Mouse (Mus musculus) macrophage (primary cell): ENCODE measurements around the gene Avpr1b. TPM values are rescaled to one million over a fixed set of nuclear protein-coding genes. Genes with fewer than 3 reads are reported as not detected.
"Not testable (repeated sequence)": the region's sequence is repeated elsewhere in the genome, so short reads cannot be mapped to it uniquely, and the experiment has no call there.

Experiments
- H3K27ac ChIP-seq: fragments of 350-480 bp; formaldehyde crosslinking; 2 replicates; pipeline ENCODE4 v1.9.0; 2021
- H3K36me3 ChIP-seq: fragments of 350-480 bp; formaldehyde crosslinking; 2 replicates; pipeline ENCODE4 v1.9.0; 2021; ENCODE audit errors: inconsistent target
- H3K4me3 ChIP-seq: fragments of 350-480 bp; formaldehyde crosslinking; 2 replicates; pipeline ENCODE4 v1.9.0; 2021; ENCODE audit errors: inconsistent target
- H3K79me2 ChIP-seq: fragments of 350-480 bp; formaldehyde crosslinking; 2 replicates; pipeline ENCODE4 v1.9.0; 2021; ENCODE audit errors: inconsistent target
- WGBS: methylation state at CpG from one replicate; pipeline ENCODE4 v1.1.7; 2026; ENCODE audit warnings: inconsistent platforms; ENCODE audit not compliant: missing documents; 5-methylcytosine and 5-hydroxymethylcytosine counted together
- polyA plus RNA-seq: library from polyadenylated mRNA; stranded (reverse); fragments of 250-400 nt; gene quantifications from 3 replicates; pipeline ENCODE4 v1.2.4, GENCODE M21; 2018; ENCODE audit warnings: inconsistent platforms

The Avpr1b gene
- polyA plus RNA-seq, 1 experiment from 2014 or later: not detected

DNA sequence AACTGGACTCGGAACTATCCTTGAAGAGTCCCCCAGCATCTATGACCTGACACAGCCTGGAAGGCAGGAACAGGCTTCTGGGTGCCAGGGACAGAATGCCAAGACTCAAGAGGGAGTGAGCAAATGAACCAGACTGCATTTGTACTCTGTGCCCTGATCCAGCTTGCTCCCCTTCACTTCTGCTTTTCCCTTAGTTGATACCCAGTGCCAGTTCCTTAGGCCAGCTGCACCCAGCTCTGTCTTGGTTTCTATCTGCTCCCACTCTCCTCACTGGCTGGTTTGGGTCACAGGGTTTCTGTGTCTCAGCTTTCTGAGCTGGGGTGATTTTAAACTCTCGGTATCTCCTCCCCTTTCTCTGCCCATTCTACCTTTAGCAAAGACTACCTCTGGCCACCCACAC is 7.7 kb downstream of the Avpr1b start:
- Histone ChIP-seq H3K36me3 (no peaks in the 10 kb centered on the region), H3K79me2 (no peaks in the 10 kb centered on the region), H3K27ac (no peak overlapping the region), H3K4me3 (no peak overlapping the region)
- 72% methylated on average over 2 of the region's 2 CpGs for WGBS

DNA sequence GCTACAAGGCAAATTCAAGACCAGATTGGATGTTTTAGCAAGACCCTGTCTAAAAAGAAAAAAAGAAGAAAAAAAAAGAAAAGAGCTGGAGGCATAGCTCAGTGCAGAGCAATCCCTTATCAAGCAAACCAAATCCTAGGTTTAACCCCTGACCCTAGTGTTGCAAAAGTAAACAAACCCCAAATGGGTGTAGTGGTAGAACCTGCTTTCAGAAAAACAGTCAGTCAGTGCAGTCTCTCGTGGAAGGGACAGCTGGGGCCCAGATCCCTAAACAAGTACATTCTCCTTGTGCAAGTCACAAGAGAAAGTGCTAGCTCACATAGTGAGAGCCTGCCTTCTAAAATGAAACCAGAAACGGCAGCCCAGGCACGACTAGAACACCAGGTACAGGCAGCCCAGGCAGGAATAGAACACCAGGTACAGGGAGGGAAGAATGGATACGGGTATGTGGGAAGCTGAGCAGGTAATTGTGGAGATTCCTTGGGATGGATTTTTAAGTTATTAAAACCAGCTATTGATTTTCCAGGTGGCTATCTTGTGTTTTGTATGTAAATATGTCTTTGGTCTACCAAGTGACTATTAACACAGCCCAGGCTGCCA is 13.6 kb downstream of the Avpr1b start:
- H3K4me3 ChIP-seq: no peak overlapping the region
- H3K79me2 ChIP-seq: no peaks in the 10 kb centered on the region
- 61% methylated on average over 4 of the region's 4 CpGs for WGBS
- no peaks in the 10 kb centered on the region for H3K36me3 ChIP-seq
- H3K27ac ChIP-seq: no peak overlapping the region

- 62% methylated on average over 6 of the region's 16 CpGs for WGBS
- H3K27ac ChIP-seq: no peak overlapping the region
- no peaks in the 10 kb centered on the region for H3K79me2 ChIP-seq
- no peak overlapping the region for H3K4me3 ChIP-seq
- H3K36me3 ChIP-seq: no peaks in the 10 kb centered on the region
Measured at GRCm38 (mm10) chr1:131613361-131614133, 14.5 kb downstream of the Avpr1b start.

DNA sequence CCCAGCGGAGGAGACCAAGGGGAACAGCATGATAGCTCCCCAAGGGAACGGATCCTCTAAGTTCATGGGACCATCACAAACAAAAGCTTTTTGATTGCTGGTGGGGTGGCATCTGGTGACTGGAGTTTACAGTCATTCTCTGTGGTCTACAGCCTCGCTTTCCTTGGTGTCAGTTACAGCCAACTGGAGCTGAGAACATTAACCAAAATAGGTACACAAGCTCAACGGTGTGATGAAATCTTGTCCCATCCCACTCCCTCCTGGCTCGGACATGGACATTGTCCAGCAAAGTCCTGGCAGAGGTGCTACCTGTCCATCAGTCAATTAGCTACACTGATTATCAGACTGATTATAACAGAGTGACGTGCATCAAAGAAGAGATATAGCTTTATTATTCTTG is 15.6 kb downstream of the Avpr1b start:
- Histone ChIP-seq H3K4me3 (no peak overlapping the region), H3K27ac (no peak overlapping the region), H3K79me2 (no peaks in the 10 kb centered on the region), H3K36me3 (no peaks in the 10 kb centered on the region)
- 93% methylated on average over 6 of the region's 6 CpGs for WGBS

GRCm38 (mm10) chr1:131616131-131616530 is 17.1 kb downstream of the Avpr1b start:
- WGBS: 100% methylated on average over 1 of the region's 1 CpGs
- Histone ChIP-seq H3K27ac (no peak overlapping the region), H3K36me3 (no peaks in the 10 kb centered on the region), H3K79me2 (no peaks in the 10 kb centered on the region), H3K4me3 (no peak overlapping the region)

GRCm38 (mm10) chr1:131616546-131617220 is 17.6 kb downstream of the Avpr1b start:
- Histone ChIP-seq H3K36me3 (no peaks in the 10 kb centered on the region), H3K79me2 (no peaks in the 10 kb centered on the region), H3K27ac (no peak overlapping the region), H3K4me3 (no peak overlapping the region)
- 87% methylated on average over 5 of the region's 5 CpGs for WGBS

- Histone ChIP-seq H3K79me2 (no peaks in the 10 kb centered on the region), H3K27ac (no peak overlapping the region), H3K4me3 (no peak overlapping the region), H3K36me3 (no peaks in the 10 kb centered on the region)
- 83% methylated on average over 1 of the region's 1 CpGs for WGBS
Measured at GRCm38 (mm10) chr1:131618576-131618975, 19.5 kb downstream of the Avpr1b start.

GRCm38 (mm10) chr1:131619348-131619747 is 20.3 kb downstream of the Avpr1b start:
- H3K27ac ChIP-seq: no peak overlapping the region
- no peaks in the 10 kb centered on the region for H3K36me3 ChIP-seq
- 95% methylated on average over 7 of the region's 7 CpGs for WGBS
- H3K4me3 ChIP-seq: no peak overlapping the region
- H3K79me2 ChIP-seq: no peaks in the 10 kb centered on the region

GRCm38 (mm10) chr1:131623644-131624043 is 24.6 kb downstream of the Avpr1b start:
- WGBS: 96% methylated on average over 3 of the region's 3 CpGs
- no peaks in the 10 kb centered on the region for H3K79me2 ChIP-seq
- H3K4me3 ChIP-seq: no peak overlapping the region
- H3K36me3 ChIP-seq: no peaks in the 10 kb centered on the region
- no peak overlapping the region for H3K27ac ChIP-seq

DNA sequence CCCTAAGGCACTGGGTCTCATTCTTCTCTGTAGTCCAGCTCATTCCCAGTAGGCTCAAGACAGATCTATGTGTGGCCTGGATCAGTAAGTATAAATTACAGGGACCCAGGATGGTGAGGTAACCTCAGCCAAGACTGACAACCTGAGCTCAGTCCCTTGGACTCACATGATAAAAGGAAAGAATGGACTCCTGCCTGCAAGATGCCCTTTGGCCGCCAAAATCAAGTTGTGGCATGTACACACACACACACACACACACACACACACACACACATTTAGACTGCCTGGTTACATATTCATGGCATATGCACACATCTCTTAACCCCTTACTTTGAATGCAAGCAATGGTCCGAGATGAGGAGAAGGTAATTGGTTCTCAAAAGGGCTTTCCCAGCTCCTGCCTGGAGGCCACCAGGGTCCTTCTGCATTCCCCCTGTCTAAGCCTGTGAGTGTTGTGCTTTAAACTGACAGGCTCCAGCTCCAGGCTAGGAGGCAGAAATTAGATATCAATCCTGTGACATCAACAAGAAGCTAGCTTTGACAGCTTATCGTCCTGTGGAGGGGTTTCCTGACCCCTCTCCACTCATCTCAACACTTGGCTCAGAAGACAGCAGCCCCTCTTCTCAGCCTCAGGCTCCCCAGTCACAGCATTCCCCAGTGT is 25.3 kb downstream of the Avpr1b start:
- Histone ChIP-seq H3K27ac (no peak overlapping the region), H3K36me3 (no peaks in the 10 kb centered on the region), H3K4me3 (no peak overlapping the region), H3K79me2 (no peaks in the 10 kb centered on the region)
- WGBS: 100% methylated on average over 3 of the region's 3 CpGs

DNA sequence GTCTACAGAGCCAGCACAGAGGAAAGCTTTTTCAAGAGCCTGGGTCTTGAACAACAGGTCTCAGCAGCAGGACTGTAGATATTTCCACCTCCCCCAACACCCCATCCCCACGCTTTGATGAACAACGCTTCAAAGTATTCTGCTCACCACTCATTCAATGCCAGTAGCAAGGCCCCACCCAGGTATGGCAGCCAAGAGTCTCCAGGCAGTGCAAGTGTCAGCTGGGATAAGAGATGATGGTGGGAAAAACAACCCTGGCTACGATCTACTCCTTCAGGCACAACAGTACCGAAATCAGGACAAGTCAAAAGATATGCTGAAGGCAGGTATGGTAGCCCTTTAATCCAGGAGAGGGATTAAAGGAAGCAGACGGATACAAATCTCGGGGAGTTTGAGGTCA is 27.2 kb downstream of the Avpr1b start:
- Histone ChIP-seq H3K4me3 (no peak overlapping the region), H3K36me3 (no peaks in the 10 kb centered on the region), H3K27ac (no peak overlapping the region), H3K79me2 (no peaks in the 10 kb centered on the region)
- 93% methylated on average over 6 of the region's 6 CpGs for WGBS

DNA sequence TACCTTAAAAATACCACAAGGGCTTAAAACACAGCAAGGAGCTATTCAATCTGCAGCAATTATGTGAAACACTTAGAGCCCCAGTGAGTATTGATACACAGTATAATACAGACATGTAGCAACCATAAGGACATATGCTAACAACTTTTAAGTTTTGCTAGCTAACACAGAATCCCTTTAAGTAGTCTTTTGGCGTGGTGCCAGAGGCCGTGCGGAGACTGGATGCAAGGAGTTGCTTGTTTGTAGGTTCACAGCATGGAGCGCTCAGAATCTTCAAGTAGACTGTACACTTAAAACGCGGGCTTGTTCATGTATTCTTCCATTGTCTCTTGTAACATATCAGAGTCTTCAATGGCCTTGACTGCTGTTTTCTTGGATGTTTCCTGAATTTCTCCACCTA is 33.2 kb downstream of the Avpr1b start:
- 89% methylated on average over 3 of the region's 6 CpGs for WGBS
- H3K79me2 ChIP-seq: not testable (repeated sequence)

DNA sequence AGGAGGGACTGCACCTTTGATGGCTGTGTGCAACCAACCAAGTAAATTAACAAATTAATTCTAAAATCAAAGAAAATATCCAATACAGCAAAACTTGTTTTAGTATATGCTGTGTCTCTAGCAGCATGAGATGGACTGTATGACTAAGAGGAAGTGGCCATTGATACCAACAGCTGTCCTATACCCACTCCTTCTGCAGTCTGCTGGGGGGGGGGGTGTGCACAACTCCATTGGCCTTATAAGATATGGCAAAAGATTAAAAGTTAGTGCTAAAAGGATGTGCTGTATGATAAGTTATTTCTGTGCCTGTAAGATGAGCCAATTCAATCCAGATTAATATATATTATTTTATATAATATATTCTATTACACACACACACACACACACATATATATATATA is 35.5 kb downstream of the Avpr1b start:
- H3K36me3 ChIP-seq: no peaks in the 10 kb centered on the region
- H3K79me2 ChIP-seq: no peaks in the 10 kb centered on the region
- no peak overlapping the region for H3K4me3 ChIP-seq
- H3K27ac ChIP-seq: no peak overlapping the region

More for the DNA sequence above, 33.2 kb downstream of the Avpr1b start:
- not testable (repeated sequence) for H3K36me3 ChIP-seq, H3K27ac ChIP-seq, H3K4me3 ChIP-seq

- H3K79me2 ChIP-seq: no peaks in the 10 kb centered on the region
- no peaks in the 10 kb centered on the region for H3K36me3 ChIP-seq
- WGBS: 19% methylated on average over 9 of the region's 9 CpGs
- peak within 1 kb of the TSS; percentile 34 for H3K27ac ChIP-seq
- H3K4me3 ChIP-seq: peak within 1 kb of the TSS; percentile 22
Measured at GRCm38 (mm10) chr1:131637791-131638540, 38.9 kb downstream of the Avpr1b start, which contains the start of gene Ctse. Gene Ctse, plus strand, starts transcription at chr1:131638306.
